Mouse (Mus musculus) layer of hippocampus, postnatal 36 days (tissue): Measurements from ENCODE around the gene Mvp. TPM values are rescaled to one million over a fixed set of nuclear protein-coding genes. Genes with fewer than 3 reads are reported as not detected.

Experiments
- DNase-seq, 2 experiments: peaks; one replicate each; pipeline ENCODE4 v3.0.0; 2022
- total RNA-seq, 2 experiments: library from RNA; stranded (reverse); gene quantifications; 2 replicates each; pipeline ENCODE4 v1.2.3; 2021

The Mvp gene
- total RNA-seq, 2 experiments from 2014 or later: 7.2 to 8.4 TPM

- no peak for DNase-seq
Measured at GRCm38 (mm10) chr7:127019306-127019960, 5.0 kb upstream of the Mvp start.

GRCm38 (mm10) chr7:127018416-127019305 lies 4.2 kb upstream of the Mvp start:
- no peak for DNase-seq

DNA sequence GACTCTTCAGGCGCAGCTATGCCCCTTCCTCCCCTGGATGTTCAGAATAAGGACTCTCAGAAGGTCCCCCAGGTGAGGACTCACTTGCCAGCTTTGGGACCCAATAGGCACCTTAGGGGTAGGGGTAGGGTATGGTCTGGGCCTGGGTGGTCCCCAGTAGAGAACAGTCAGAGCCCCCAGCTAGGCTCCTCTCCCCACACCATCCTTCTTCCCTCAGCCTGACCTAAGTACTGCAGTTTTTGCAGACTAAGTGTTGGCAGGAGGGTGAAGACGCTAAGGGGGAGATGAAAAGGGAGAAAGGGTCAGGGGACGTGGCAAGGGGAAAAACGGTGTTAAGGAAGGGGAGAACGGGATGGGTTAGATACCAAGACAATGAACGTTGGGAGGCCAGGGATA lies 3.5 kb upstream of the Mvp start:
- no peak for DNase-seq

DNA sequence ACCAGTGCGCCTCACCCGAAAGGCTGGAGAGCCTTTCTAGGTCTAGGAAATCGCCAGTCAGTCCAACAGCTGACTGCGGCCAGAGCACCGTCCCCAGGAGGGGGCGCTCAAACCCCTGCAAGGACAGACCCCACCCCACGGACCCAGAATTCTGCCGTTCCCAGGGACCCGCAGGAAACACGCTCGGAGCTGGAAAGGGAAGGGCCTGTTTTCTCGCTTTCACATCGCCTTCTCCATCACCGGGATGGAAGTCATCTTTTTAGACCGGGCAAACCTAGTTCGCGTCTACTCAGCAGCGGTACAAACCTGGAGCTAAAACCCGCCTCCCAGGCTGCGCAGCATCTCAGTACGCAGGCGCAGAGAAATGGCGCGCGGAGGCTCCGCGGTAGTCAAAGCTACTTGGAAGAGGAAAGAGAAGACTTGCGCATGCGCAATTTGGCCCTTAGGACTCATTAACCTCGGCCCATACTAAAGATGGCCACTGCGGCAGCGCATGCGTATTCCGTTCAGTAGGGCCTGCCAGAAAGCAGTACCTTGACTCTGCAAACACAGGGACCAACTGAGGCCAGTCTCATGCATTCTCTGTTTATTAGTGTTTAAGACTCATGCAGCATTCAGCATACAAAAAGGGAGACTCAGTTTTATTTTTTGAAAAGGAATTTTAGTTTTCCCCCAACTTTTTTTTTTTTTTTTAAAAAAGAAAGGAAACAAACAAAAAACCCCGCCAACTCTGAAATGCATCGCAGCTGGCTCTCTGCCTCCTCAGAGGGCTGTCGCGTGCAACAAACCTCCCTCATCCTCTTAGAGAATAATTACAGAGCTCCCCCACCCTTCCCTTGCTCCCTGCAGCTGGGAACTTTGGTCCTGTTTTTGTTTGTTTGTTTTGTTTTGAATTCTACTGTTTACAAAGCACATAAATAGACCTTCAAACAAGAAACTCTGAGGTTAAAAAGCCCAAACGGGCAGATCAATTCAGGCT lies 2.8 kb upstream of the Mvp start, which contains the start of gene Pagr1a:
Gene Pagr1a (minus strand): TSS at position 382 of the 979 bp plus-strand sequence.
- DNase-seq: peak; percentile 95 to 96

- no peak for DNase-seq
Measured at GRCm38 (mm10) chr7:127016486-127016938, 2.1 kb upstream of the Mvp start.

GRCm38 (mm10) chr7:127016481-127016485 lies 1.9 kb upstream of the Mvp start, which contains the start of gene Pagr1b:
Gene Pagr1b, minus strand, starts transcription at chr7:127016484.
- no peak for DNase-seq

- DNase-seq: no peak
Measured at GRCm38 (mm10) chr7:127016081-127016480, 1.7 kb upstream of the Mvp start.

- DNase-seq: no peak
Measured at GRCm38 (mm10) chr7:127014993-127015392, 572 bp upstream of the Mvp start.

GRCm38 (mm10) chr7:127013385-127013784 lies 1.0 kb downstream of the Mvp start:
- DNase-seq: no peak

- DNase-seq: no peak
Measured at GRCm38 (mm10) chr7:127012845-127013244, 1.6 kb downstream of the Mvp start.

DNA sequence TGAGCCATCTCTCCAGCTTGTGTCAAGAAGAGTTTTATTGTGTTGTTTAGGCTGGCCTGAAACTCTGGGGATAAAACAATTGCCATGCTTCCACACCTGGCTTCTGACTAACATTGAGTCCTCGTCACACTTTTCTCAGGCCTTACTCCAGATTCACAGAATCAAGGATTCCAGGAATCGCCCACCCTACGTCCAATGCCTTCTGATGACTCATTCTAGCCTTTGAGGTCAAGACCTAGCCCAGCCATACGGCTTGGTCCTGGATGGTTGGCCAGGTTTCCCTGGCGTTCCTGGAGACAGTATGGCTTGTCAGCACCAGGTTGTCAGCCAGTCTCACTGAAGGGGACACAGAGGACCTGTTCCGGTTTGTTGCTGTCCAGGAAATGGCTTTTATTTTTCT lies 2.0 kb downstream of the Mvp start:
- no peak for DNase-seq

DNA sequence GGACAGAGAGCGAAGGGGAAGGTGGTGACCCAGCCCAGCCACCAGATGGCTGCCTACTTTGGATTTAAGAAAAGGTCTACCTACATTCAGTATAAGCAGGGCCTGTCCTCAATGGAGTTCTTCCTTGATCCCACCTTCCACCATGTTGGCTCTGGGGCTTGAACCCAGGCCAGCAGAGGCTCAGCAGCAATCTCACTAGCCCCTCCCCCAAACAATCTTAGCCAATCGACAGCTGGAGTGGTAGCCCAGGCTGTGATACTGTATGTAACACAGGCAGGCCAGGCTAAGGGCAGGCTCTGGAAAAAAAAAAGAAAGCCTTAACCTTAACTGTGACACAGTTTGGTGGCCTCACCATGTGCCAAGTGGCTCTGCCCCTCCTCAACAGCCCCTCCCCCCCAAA lies 2.7 kb downstream of the Mvp start:
- no peak for DNase-seq

DNA sequence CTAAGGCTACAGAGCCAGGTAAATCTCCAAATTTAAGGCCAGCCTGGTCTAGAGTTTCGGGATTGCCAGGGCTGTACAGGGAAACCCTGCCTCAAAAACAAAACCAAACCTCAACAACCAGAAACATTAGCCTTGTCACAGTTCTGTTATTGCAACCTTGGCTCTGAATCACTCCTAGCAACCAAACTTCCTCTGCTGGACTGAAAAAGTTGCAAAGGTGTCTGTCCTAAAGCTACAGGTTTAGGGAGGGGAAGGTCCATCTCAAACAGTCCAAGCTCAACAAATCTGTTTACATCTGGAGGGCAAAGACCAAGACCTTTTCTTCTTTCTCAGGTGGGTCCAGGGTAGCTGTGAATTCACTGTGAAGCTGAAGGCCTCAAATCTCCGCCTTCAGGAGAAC lies 3.4 kb downstream of the Mvp start:
- no peak for DNase-seq

DNA sequence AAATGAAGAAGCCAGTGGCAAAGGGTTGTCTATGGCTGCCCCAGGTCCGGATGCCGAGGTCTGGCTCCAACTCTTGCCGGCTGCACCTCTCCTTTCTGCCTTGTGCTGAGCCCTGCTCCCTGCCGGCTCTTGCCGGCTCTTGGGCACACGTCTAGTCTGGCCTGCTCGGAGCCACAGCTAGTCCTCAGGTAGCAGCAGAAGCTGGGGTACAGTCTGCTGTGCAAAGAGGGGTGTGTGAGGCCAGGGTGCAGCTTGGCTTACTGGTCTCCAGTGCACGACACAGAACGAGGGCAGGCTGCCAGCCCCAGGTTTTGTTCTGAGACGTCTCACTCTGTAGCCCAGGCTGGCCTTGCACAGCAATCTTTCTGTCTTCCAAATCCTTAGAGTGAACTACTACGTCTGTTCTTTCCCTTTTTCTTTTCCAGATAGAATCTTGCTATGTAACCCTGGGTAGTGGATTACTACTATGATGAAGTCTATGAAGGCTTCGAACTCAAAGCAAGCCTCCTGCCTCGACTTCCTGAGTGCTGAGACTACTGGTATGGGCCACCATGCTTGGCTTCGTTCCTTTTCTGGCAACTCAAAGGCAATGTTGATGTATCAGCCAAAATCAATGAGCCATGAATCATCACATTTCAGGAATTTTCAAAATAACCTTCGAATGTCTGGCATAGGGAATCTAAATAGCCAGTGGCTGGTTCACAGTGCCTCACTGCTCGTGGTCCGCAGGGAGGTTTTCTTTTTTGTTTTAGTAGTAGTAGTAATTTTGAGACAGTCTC lies 4.9 kb downstream of the Mvp start:
- no peak for DNase-seq

DNA sequence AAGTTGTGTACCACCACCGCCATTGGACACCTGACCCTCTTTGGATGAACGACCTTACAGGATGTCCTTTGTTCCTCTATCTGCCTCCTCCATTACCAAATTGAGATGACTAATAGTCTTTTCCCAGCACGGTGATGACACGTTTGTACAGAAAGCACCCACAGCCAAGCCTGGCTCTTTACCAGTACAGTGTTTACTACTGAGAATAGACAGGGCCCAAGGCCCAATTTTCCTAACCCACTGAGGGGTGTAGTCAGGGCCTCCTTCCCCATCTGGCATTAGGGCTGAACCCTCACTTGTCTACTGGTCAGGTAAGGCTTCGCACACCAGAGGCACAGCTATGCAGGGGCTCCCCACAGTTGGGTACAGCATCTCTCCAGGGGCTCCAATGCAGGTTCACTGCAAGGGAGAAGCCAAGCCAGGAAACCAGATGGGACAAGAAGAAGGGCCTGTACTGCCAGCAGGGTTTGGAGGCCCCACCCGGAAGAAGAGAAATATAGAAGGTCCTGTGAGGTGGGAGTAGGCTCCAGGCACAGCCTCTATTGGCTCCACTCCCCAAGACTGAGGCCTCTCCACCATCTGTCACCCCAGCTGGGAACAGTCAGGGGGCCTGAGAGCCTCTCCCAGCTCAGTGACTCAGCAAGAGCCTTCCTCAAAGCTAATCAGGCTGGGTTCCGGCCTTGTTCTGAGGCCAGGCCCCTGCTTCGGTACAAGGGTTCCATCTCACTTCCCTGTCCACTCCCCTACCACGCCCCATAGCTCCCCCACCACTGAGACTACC lies 6.0 kb downstream of the Mvp start:
- peak; percentile 87 for DNase-seq

DNA sequence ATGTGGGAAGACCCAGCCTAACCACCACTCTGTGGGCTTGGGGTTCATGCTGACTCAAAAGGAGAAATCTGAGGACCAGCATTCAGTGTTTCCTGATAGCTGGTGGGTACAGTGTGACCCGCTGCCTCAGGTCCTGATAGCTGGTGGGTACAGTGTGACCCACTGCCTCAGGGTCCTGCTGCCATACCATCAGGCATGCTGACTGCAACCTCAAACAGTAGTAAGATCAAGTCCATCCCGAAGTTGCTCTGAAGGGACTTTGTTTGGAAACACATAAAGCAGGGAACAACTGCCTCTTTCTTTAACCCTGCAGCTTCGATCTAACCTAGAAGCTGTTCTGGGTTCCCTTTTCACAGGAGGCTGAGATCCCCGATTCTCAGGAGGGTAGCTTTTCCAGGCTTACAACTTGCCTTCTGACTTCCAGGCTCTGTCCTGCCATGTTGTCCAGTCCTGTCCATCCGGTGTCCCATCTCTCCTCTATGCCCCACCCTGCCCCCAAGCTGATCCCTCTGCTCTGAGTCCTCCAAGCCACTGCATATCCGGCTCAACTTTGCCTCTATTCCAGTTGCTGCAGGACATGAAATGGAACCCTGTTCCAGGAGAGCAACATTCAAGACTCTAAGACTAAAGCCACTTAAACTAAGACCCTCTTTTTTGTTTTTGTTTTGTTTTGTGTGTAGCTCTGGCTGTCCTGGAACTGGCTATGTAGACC lies 7.0 kb downstream of the Mvp start:
- no peak for DNase-seq

GRCm38 (mm10) chr7:127004122-127004875 lies 10.1 kb downstream of the Mvp start:
- no peak for DNase-seq

DNA sequence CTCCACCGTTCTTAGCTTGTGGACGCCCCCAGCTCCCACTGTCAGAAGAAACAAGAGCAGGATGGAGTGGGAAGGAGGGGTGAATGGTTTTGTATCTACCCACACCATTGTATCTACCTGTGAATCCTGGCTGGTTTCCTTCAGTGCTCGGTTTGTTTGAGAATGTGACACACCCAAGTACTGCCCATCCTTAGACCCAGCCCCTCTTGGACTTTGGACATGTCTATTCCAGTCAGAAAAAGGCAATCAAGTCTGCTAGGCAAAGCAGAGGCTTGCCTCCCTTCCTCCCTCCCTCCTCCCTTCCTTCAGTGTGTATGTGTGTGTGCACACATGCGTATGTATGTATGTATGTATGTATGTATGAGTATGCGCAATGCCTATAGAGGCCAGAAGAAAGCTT lies 10.8 kb downstream of the Mvp start:
- no peak for DNase-seq

- DNase-seq: no peak
Measured at GRCm38 (mm10) chr7:126999568-126999967, 14.9 kb downstream of the Mvp start.

GRCm38 (mm10) chr7:126996449-126996848 lies 18.0 kb downstream of the Mvp start:
- DNase-seq: no peak
